Mouse (Mus musculus): ENCODE data around the gene Adipoq. TPM values are rescaled to one million over a fixed set of nuclear protein-coding genes. Genes with fewer than 3 reads are reported as not detected.

Gene Adipoq
- total RNA-seq, 2 experiments from 2014 or later, result 12.2 TPM; not detected in 1

DNA sequence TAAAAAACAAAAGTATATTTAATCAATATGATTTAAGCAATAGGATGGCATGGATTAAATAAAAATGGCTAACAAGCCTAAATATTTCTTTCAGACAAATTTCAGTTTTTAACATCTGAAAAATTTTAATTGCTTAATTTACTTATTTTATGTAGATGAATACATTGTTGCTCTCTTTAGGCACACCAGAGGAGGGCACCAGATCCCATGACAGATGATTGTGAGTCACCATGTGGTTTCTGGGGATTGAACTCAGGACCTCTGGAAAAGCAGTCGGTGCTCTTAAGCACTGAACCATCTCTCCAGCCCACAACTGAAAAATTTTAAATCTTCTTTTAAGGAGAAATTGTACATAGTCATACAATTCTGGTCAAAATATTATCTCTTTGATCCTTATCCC is 43.3 kb downstream of the Adipoq start:
- ATAC-seq (replicated peaks; ENCODE audit: low FRiP score, poor library complexity, severe bottlenecking), result no peak

DNA sequence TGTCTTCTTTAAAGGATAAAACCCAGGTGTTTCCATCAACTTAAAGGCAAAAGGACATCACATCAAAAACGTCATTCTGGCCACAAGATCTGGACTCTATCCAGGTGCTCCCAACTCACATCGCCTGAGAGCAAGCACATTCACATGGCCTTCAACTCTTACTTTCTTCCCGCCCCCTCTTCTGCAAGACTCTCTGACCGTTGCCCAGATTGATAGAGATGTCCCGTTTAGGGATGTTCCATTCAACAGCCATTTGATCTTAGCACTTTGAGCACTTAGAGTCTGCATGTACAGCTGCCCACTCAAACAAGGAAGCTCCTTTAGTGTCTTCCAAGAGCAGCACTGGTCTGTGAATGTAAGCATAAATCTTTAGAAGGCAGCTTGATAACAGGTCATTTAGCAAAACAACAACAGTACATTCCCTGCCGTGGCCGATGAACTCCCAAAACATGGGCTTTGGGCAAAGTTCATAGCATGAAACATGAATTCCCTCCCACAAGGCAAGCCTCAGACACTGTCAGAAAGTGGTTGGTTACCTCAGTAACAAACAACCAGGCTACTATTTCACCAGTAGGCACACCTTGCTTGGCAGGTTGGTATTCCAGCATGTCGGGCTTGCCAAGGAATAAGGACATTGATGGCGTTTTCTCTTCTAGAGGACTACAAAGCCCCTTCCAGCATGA is 45.4 kb downstream of the Adipoq start:
- no peak for ATAC-seq (replicated peaks; ENCODE audit: low FRiP score, poor library complexity, severe bottlenecking)

DNA sequence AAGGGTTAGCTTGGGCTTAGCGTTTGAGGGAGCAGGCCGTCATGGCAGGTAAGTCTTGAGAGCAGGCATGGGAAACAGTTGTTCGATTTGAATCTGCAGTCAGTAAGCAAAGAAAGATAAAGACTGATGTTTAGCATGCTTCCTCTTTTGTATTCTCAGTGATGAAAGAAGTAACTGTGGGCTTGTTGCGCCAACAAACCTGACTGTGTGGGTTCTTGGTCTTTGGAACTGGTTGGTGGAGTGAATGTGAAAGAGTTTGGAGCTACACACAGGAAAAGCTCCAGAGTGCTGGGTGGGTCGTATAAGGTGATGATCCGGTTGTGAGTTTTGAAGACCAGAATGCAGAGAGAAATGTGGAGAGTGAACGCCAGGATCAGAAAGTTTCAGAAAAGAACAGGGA is 49.3 kb downstream of the Adipoq start:
- no peak for ATAC-seq (replicated peaks; ENCODE audit: low FRiP score, poor library complexity, severe bottlenecking)

DNA sequence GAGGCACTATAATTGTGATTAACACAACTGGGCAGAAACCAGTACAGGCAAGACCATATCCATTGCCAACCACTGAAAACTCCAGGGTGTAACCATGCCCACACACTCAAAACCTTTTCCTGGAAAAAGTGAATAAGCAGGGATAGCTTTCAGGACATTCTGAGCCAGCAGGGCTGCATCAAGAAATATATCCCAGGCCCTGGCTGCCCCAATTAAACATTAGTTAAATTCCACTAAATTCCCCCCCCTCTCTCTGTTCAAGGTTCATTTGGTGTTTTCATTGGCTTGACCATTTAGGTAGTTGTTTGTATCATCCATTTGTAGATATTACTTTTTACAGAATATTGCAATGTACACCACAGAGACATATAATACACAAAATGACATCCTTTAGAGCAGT is 50.0 kb downstream of the Adipoq start:
- no peak for ATAC-seq (replicated peaks; ENCODE audit: low FRiP score, poor library complexity, severe bottlenecking)

DNA sequence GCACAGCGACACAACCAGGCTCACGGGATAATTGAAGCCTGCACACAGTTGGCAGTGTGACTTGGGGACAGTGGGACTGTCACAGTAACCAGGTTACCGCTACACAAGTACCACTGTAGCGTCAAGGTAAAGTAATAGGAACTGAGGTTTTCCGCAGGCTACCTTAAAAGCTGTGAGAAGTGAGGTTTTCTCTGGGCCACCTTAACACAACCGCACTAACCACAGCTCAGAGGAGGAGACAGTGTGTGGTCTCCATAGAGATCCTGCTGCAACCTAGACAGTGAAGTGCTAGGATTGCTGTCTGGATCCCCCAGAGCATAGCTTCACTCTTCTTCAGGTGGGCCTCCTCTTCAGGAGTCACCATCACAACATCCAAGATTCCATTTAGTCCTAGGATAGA is 50.5 kb downstream of the Adipoq start:
- ATAC-seq (replicated peaks; ENCODE audit: low FRiP score, poor library complexity, severe bottlenecking), result no peak

DNA sequence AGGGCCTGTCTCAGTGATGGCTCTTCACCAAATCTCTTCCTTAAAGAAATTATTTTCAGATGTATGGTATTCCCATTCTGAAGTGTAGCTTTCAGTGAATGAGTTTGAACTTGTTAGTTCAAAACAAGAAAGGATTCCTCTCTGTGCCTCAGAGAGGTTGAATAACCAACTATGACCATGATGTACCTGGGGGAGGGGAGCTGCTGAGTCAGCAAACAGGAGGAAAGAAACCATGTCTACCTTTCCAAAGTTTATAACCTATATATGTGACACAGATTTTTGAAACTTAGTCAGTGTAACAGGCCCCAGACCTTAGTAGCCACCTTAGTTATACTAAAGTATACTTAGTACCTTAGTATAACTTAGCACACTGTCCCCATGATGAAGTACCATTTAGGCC is 55.2 kb downstream of the Adipoq start:
- no peak for ATAC-seq (replicated peaks; ENCODE audit: low FRiP score, poor library complexity, severe bottlenecking)

Other genes with a start within 250 kb of the Adipoq start
- not detected in 2 replicates for gene Fetub, start 228.2 kb upstream of the Adipoq start, total RNA-seq (2015; ENCODE audit: low replicate concordance)
- not detected in 2 replicates for gene Fetub, start 228.2 kb upstream of the Adipoq start, total RNA-seq (2017; ENCODE audit: low replicate concordance)
- gene Hrg, start 195.5 kb upstream of the Adipoq start, total RNA-seq (2015; ENCODE audit: low replicate concordance), result not detected in 2 replicates
- gene Hrg, start 195.5 kb upstream of the Adipoq start, total RNA-seq (2017; ENCODE audit: low replicate concordance), result not detected in 2 replicates
- gene Kng2, start 117.1 kb upstream of the Adipoq start, total RNA-seq (2015; ENCODE audit: low replicate concordance), result not detected in 2 replicates
- gene Kng2, start 117.1 kb upstream of the Adipoq start, total RNA-seq (2017; ENCODE audit: low replicate concordance), result 2.6 TPM in 1 of 2 replicates, not detected in the other
- gene Kng1, start 88.7 kb upstream of the Adipoq start, total RNA-seq (2015; ENCODE audit: low replicate concordance), result 0.72 and 3.4 TPM in 2 replicates
- not detected in 2 replicates for gene Kng1, start 88.7 kb upstream of the Adipoq start, total RNA-seq (2017; ENCODE audit: low replicate concordance)
- gene Eif4a2, start 39.1 kb upstream of the Adipoq start, total RNA-seq (2015; ENCODE audit: low replicate concordance), result 140 and 151 TPM in 2 replicates
- 189 and 232 TPM in 2 replicates for gene Eif4a2, start 39.1 kb upstream of the Adipoq start, total RNA-seq (2017; ENCODE audit: low replicate concordance)
- gene Rfc4, start 18.8 kb upstream of the Adipoq start, total RNA-seq (2015; ENCODE audit: low replicate concordance), result 98.4 and 133 TPM in 2 replicates
- gene Rfc4, start 18.8 kb upstream of the Adipoq start, total RNA-seq (2017; ENCODE audit: low replicate concordance), result 32.8 and 50.6 TPM in 2 replicates
- 4.3 and 7.5 TPM in 2 replicates for gene St6gal1, start 78.2 kb downstream of the Adipoq start, total RNA-seq (2015; ENCODE audit: low replicate concordance)
- gene St6gal1, start 78.2 kb downstream of the Adipoq start, total RNA-seq (2017; ENCODE audit: low replicate concordance), result 3.2 and 3.9 TPM in 2 replicates